Mouse (Mus musculus) adrenal gland, adult 18-20 months (tissue): Measurements from ENCODE around the gene Egf. TPM values are rescaled to one million over a fixed set of nuclear protein-coding genes. Genes with fewer than 3 reads are reported as not detected.
A peak's percentile ranks its signal among the peaks of the same experiment; 100 is the strongest.
"Not testable (repeated sequence)": the region's sequence is repeated elsewhere in the genome, so short reads cannot be mapped to it uniquely, and the experiment has no call there.

Source experiments
- DNase-seq, 2 experiments: peaks; one replicate each; pipeline ENCODE4 v3.0.0; 2021 to 2022; ENCODE audit warnings: low spot score in 2 of 2
- long read RNA-seq, 2 experiments: library from polyadenylated mRNA; stranded (forward); transcript quantifications; one replicate each; pipeline ENCODE4 v2.0.0; 2021
- total RNA-seq, 2 experiments: library from RNA; stranded (reverse); gene quantifications; 1 replicate in 1 of 2; 2 replicates in 1 of 2; pipeline ENCODE4 v1.2.3; 2021

The Egf gene
- under 1 TPM; 0.42 to 0.53 TPM for total RNA-seq
- long read RNA-seq, experiment 1, partial matches to known transcripts, result 0 of 1 reads
- long read RNA-seq, experiment 1, other reads (novel, unspliced or antisense), result 1 of 1 reads
- long read RNA-seq, experiment 2, result 0 reads

DNA sequence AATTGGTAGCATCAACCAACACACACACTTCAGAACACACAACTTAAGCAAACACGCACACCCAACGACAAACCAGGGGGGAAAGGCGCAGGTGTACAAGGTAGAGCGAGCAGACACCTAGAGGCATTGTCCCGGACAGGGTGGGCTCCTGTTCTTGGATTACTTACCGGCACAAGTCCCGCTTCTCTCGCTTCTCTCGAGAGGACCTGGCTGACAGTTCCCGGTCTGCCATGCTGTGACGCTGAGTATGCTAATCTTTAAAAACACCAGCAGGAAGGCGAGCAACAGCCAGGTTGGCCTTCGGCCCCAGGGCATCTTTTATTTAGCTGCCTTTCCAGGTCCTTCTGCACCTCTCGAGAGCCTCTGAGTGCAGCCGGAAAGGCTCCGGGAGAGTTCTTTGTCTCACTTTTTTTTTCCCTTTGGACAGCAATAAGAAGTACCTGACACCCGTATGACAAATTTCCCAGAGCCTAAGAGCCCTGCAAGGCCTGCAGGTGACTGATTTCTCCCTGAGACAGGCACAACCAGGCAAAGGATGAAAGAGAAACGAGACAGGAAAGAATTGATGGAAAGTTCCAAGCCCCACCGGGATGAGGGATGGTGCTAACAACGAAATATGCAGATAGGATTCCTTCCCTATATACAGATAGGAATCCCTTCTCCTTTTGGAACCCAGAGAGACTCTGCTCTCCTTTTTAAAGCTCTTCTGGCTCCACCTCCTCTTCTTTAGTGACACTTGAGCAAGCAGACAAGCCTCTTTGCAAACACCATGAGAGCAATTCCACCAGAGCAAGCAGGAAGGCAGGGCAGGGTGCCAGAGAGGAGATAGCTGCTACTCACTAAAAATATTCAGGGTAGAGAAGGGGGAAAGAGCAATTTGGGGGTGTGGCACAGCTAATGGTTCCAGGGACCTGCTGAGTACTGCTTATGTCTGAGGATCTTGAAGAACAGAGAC, at the start of gene Egf:
Egf (minus strand) TSS at position 667 of the 955 bp plus-strand sequence.
- DNase-seq, result no peak

GRCm38 (mm10) chr3:129803765-129804164, 48.6 kb upstream of the Egf start, which contains the start of gene Lrit3:
Gene Lrit3 (minus strand): TSS chr3:129804030.
- no peak for DNase-seq

DNA sequence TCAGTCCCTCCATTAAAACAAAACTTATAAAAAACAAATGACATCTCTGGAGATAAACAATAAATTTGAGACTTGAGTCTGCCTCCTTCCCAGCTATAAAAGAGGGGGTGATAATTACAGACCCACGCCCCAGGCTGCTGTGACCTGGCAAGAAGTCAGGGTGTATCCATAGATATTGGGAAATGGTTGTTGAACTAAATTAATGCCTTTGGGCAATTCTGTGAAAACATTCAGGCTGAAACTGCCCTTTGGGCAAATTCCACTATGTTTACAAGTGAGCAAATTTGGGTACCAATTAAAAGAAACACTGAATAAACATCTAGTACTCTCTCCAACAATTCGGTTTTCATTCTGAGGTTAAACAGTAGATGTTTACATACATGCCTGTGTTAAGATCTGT, 43.9 kb upstream of the Egf start:
- DNase-seq, result no peak

DNA sequence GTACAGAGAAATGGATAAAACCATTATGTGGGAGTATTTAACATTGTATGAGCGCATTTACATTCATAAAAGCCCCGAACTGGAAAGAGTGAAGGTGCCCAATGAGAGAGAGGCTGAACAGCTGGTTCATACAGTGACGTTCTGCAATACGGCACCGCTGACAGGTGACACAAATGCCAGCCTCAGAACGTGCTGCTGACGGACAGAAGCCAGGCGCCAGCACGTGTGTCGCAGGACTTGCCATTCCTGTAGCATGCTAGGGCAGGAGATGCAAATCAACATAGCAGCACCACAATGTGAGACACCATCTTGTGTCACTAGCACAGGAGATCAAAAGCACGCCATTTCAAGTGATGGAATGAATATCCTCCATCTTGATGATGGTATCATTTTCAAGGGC, 43.4 kb upstream of the Egf start:
- no peak for DNase-seq

DNA sequence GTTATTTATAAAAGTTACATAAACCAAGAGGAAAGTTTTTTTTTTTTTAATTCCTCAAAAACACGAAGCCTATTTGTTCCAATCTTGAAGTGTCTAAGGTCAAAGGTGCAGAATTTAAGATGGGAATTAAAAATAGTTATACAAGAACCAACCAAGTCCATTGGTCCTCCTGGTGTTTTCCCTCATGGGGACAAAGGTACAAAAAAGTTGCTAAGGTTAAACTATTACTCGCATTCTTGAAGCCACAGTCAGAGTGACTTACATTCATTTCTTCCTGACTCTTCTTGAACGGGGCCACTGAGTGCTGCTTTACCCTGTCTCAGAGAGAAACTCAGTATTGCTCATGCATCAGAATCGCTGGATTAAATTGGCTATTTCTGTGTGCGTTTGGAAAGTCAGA, 42.2 kb upstream of the Egf start:
- no peak for DNase-seq

- DNase-seq, result no peak
These were observed 38.7 kb upstream of the Egf start for GRCm38 (mm10) chr3:129793801-129794200.

DNA sequence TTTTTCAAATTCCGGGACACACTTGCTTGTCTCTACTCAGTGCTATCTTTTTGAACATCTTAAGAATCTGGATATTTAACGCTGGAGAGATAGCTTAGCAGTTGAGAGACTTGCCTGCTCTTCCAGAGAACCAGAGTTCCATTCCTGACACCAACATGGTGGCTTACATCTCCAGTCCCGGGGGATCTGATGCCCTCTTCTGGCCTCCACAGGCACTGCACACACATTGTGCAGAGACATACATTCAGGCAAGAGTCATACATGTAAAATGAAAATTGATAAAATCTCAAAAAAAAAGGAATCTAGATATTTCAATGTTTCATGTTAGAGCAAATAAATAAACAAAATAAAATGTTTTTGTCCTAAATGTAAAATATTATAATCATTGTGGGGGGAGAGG, 27.6 kb upstream of the Egf start:
- no peak for DNase-seq

DNA sequence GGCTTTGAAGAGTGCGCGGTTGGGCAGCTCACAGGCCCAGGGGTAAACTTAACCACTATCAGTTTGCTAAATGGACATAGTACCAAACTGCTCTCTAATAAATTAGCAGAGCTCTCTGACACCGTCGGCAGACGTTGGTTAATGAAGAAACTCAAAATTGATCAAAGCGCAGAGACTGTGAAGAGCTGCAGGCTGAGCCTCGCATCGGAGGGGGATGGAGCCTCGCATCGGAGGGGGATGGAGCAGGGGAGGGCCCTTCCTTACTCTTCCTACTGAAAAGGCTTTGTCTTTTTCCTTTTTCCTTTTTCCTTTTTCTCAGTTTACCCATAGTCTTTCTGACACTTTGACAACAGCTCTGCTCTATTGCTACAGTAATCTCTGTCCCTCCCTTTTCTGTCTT, 26.3 kb upstream of the Egf start:
- no peak for DNase-seq

DNA sequence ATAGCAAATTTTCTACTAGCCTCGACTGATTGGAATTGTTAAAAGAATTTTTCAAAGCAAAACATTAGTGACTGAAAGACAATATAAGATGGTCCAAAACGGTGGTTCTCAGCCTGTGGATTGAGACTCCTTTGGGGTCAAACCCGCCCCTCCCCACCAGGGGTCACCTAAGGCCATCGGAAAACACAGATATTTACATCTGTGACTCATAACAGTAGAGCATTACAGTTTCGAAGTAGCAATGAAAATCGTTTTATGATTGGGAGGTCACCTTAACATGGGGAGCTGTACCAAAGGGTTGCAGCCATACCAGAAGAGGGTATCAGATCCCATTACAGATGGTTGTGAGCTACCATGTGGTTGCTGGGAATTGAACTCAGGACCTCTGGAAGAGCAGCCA, 16.1 kb upstream of the Egf start:
- DNase-seq, result no peak

- DNase-seq, result no peak
These were observed 12.1 kb upstream of the Egf start for GRCm38 (mm10) chr3:129766971-129767794.

GRCm38 (mm10) chr3:129766106-129766505, 11.0 kb upstream of the Egf start:
- DNase-seq, result no peak

GRCm38 (mm10) chr3:129757599-129757998, 2.5 kb upstream of the Egf start:
- DNase-seq, result not testable (repeated sequence)

GRCm38 (mm10) chr3:129744803-129745202, 10.3 kb downstream of the Egf start:
- DNase-seq, result peak; percentile 16 to 36

- no peak for DNase-seq
These were observed 12.3 kb downstream of the Egf start for GRCm38 (mm10) chr3:129742781-129743180.

- no peak for DNase-seq
These were observed 16.6 kb downstream of the Egf start for GRCm38 (mm10) chr3:129738291-129739183.

GRCm38 (mm10) chr3:129731636-129732035, 23.5 kb downstream of the Egf start:
- DNase-seq, result no peak

GRCm38 (mm10) chr3:129730426-129730825, 24.7 kb downstream of the Egf start:
- DNase-seq, result peak in 1 of 2 experiments; percentile 21

DNA sequence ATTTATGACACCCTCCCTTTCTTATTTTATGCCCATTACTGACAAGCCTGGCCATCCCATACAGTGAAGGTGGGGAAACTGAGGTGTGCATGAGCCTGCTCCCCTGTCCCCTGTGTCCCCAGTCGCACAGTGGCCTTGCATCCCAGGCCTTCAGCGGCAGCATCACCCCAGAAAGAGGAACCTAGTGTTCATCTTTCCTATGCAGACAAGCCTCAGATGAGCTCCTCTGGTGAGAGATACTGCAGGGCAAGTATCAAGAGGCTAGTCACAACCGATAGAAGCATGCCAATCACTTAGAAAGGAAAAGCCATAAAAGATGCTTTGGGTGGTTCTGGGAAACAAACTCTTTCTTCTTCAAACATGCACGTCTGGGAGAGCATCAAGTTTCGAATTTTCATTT, 25.2 kb downstream of the Egf start:
- no peak for DNase-seq

DNA sequence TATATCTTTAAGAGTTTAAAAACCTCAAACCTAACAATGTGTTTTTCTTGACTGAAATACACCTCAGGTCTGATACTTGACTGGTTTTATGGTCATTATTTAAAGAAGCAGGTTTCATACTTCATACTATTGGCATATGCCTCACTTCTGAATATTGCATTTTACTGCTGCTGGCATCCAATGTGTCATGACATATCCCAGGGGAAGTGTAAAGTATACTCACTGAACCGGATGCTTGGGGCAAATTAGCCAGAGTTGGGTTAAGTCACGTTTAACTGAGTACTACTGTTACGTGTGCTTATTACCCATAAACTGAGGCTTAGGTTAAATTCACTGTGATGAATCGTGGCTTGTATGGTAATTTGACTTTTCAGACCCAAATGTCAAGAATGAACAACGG, 29.5 kb downstream of the Egf start:
- no peak for DNase-seq

DNA sequence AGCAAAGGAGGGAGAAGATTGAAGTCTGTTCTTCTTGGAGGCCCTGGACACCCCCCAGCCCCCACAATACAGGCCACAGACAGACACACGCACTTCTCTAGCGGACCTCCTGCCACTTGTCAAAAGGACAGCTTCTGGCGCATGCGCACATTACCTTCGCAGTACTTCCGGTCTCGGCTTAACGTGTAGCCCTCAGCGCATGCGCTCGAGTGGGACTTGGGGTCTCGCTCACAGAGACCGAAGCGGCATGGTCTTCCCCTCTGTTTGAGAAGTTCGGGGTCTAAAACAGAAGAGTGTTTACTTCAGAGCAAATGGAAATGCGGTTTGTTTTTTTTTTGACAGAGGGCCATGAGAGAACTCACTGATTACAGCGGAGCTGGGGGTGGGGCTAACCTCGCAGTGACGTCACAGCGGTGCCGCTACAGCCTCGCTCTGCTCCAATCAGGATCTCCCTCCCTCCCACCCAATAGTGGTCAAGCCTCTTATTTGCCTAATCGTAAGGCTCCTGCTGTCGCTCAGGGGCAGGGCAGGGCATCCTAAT, 30.1 kb downstream of the Egf start:
- DNase-seq, result peak; percentile 86 to 88
